Mouse (Mus musculus) forebrain, postnatal 0 days (tissue): ENCODE results near the gene Nfasc. TPM values are rescaled to one million over a fixed set of nuclear protein-coding genes. Genes with fewer than 3 reads are reported as not detected.
A peak's percentile ranks its signal among the peaks of the same experiment; 100 is the strongest.

Experiments
- ATAC-seq: fragments of 200-750 bp; cut with Nextera tagmentation; 2 replicates; pipeline ENCODE4 v1.8.0; 2017; ENCODE audit warnings: mild to moderate bottlenecking, moderate library complexity
- DNase-seq: peaks from one replicate; pipeline ENCODE4 v3.0.0-alpha.2; 2015
- H3K27ac ChIP-seq: fragments of 300-500 bp; sonication (generic); 2 replicates; pipeline ENCODE4 v1.5.1; 2014; ENCODE audit warnings: low read depth, mild to moderate bottlenecking, antibody characterized with exemption, low read length, moderate library complexity, mixed read lengths
- H3K27me3 ChIP-seq: fragments of 300-500 bp; sonication (generic); 2 replicates; pipeline ENCODE4 v1.6.1; 2014; ENCODE audit warnings: mild to moderate bottlenecking, low read length, mixed read lengths; ENCODE audit not compliant: insufficient read depth
- H3K36me3 ChIP-seq: fragments of 300-500 bp; sonication (generic); 2 replicates; pipeline ENCODE4 v1.6.1; 2014; ENCODE audit warnings: mild to moderate bottlenecking, moderate library complexity; ENCODE audit not compliant: insufficient read depth
- H3K4me1 ChIP-seq: fragments of 300-500 bp; sonication (generic); 2 replicates; pipeline ENCODE4 v1.6.1; 2014; ENCODE audit warnings: antibody characterized with exemption; ENCODE audit not compliant: insufficient read depth
- H3K4me2 ChIP-seq: fragments of 300-500 bp; sonication (generic); 2 replicates; pipeline ENCODE4 v1.6.1; 2014; ENCODE audit warnings: low read depth, mild to moderate bottlenecking, moderate library complexity
- H3K4me3 ChIP-seq: fragments of 300-500 bp; sonication (generic); 2 replicates; pipeline ENCODE4 v1.5.1; 2014; ENCODE audit warnings: low read depth, low read length, mixed read lengths
- H3K9ac ChIP-seq: fragments of 300-500 bp; sonication (generic); 2 replicates; pipeline ENCODE4 v1.6.1; 2014; ENCODE audit warnings: mild to moderate bottlenecking
- H3K9me3 ChIP-seq: fragments of 300-500 bp; sonication (generic); 2 replicates; pipeline ENCODE4 v1.6.1; 2016; ENCODE audit warnings: low read length
- CTCF ChIP-seq: sonication (generic); IDR thresholded peaks from 2 replicates; pipeline ENCODE4 v1.5.1; 2016; ENCODE audit warnings: antibody characterized with exemption, control low read depth, low read depth
- WGBS: fragments of 180-500 bp; shearing (Covaris S2); extraction: QIAGEN DNeasy Blood & Tissue Kit; methylation state at CpG from one replicate; pipeline ENCODE4 v1.1.7; 2014; 5-methylcytosine and 5-hydroxymethylcytosine counted together
- polyA plus RNA-seq: library from polyadenylated mRNA; unstranded; fragments of >200 nt; fragmentation: Nextera tagmentation; extraction: Ambion mirVana; gene quantifications from 2 replicates; pipeline ENCODE4 v1.2.1, GENCODE M21; 2015
- total RNA-seq: library from RNA; depleted of rRNA; stranded (reverse); fragments of >200 nt; gene quantifications from 2 replicates; pipeline ENCODE4 v1.2.3, GENCODE M21; 2014

Nfasc gene
- total and polyA plus RNA-seq, 2 experiments from 2014 or later = 32.7 to 55.2 TPM

- H3K9me3 ChIP-seq = no peaks in the 10 kb centered on the region
- H3K4me2 ChIP-seq = 0 out of 2 replicates have a peak overlapping the region, but pooled peaks have one; percentile 3
- no peak overlapping the region for H3K9ac ChIP-seq
- H3K27me3 ChIP-seq = no peaks in the 10 kb centered on the region
- DNase-seq = peak; percentile 79
- H3K4me3 ChIP-seq = no peak overlapping the region
- H3K36me3 ChIP-seq = no peaks in the 10 kb centered on the region
- peaks cover 34% of the 10 kb centered on the region for H3K4me1 ChIP-seq
- ATAC-seq = peak; percentile 66
- H3K27ac ChIP-seq = peak overlapping the region; percentile 75
- no peak for TF ChIP-seq CTCF
- WGBS = 30% methylated on average over 12 of the region's 12 CpGs
Measured at GRCm38 (mm10) chr1:132653841-132654457, 87.6 kb downstream of the Nfasc start.

- Histone ChIP-seq H3K36me3 (no peaks in the 10 kb centered on the region), H3K4me3 (no peak overlapping the region), H3K27ac (peak overlapping the region; percentile 75), H3K27me3 (no peaks in the 10 kb centered on the region), H3K4me1 (peaks cover 36% of the 10 kb centered on the region), H3K4me2 (no peak overlapping the region), H3K9ac (no peak overlapping the region), H3K9me3 (no peaks in the 10 kb centered on the region)
- WGBS = 68% methylated on average over 9 of the region's 9 CpGs
- no peak for TF ChIP-seq CTCF
- no peak for DNase-seq
- ATAC-seq = no peak
Measured at GRCm38 (mm10) chr1:132653161-132653560, 88.4 kb downstream of the Nfasc start.

GRCm38 (mm10) chr1:132650680-132651079 is 90.9 kb downstream of the Nfasc start:
- peak overlapping the region; percentile 84 for H3K27ac ChIP-seq
- ATAC-seq (peak; percentile 83), DNase-seq (peak; percentile 80)
- H3K36me3 ChIP-seq = no peaks in the 10 kb centered on the region
- no peaks in the 10 kb centered on the region for H3K27me3 ChIP-seq
- no peak for TF ChIP-seq CTCF
- 34% methylated on average over 9 of the region's 9 CpGs for WGBS
- no peak overlapping the region for H3K4me2 ChIP-seq
- H3K9ac ChIP-seq = no peak overlapping the region
- H3K4me1 ChIP-seq = peaks cover 37% of the 10 kb centered on the region
- H3K9me3 ChIP-seq = no peaks in the 10 kb centered on the region
- no peak overlapping the region for H3K4me3 ChIP-seq

GRCm38 (mm10) chr1:132647958-132648357 is 93.6 kb downstream of the Nfasc start:
- Histone ChIP-seq H3K9ac (no peak overlapping the region), H3K27me3 (no peaks in the 10 kb centered on the region), H3K36me3 (no peaks in the 10 kb centered on the region), H3K9me3 (no peaks in the 10 kb centered on the region), H3K4me1 (0 out of 2 replicates have a peak, but pooled peaks cover 12% of the 10 kb centered on the region), H3K27ac (0 out of 2 replicates have a peak overlapping the region, but pooled peaks have one; percentile 29), H3K4me3 (no peak overlapping the region), H3K4me2 (no peak overlapping the region)
- ATAC-seq = no peak
- WGBS = 60% methylated on average over 6 of the region's 6 CpGs
- TF ChIP-seq CTCF = no peak
- no peak for DNase-seq

GRCm38 (mm10) chr1:132641049-132641795 is 100.4 kb downstream of the Nfasc start:
- ATAC-seq (peak; percentile 92), DNase-seq (peak; percentile 75)
- TF ChIP-seq CTCF = no peak
- no peak overlapping the region for H3K4me2 ChIP-seq
- no peak overlapping the region for H3K9ac ChIP-seq
- WGBS = 42% methylated on average over 13 of the region's 13 CpGs
- H3K27me3 ChIP-seq = no peaks in the 10 kb centered on the region
- no peaks in the 10 kb centered on the region for H3K9me3 ChIP-seq
- peaks cover 35% of the 10 kb centered on the region for H3K36me3 ChIP-seq
- peak overlapping the region; percentile 74 for H3K27ac ChIP-seq
- no peak overlapping the region for H3K4me3 ChIP-seq
- H3K4me1 ChIP-seq = peaks cover 17% of the 10 kb centered on the region

- H3K36me3 ChIP-seq = peaks cover 42% of the 10 kb centered on the region
- no peak overlapping the region for H3K9ac ChIP-seq
- ATAC-seq (no peak), DNase-seq (no peak)
- no peak for TF ChIP-seq CTCF
- H3K9me3 ChIP-seq = no peaks in the 10 kb centered on the region
- 62% methylated on average over 6 of the region's 6 CpGs for WGBS
- no peak overlapping the region for H3K27ac ChIP-seq
- H3K4me3 ChIP-seq = no peak overlapping the region
- no peaks in the 10 kb centered on the region for H3K27me3 ChIP-seq
- H3K4me2 ChIP-seq = no peak overlapping the region
- peaks cover 17% of the 10 kb centered on the region for H3K4me1 ChIP-seq
Measured at GRCm38 (mm10) chr1:132640256-132640655, 101.3 kb downstream of the Nfasc start.

GRCm38 (mm10) chr1:132637346-132637745 is 104.3 kb downstream of the Nfasc start:
- no peaks in the 10 kb centered on the region for H3K27me3 ChIP-seq

More at GRCm38 (mm10) chr1:132637346-132637745, 104.3 kb downstream of the Nfasc start:
- 61% methylated on average over 7 of the region's 7 CpGs for WGBS
- no peak overlapping the region for H3K9ac ChIP-seq
- no peak for TF ChIP-seq CTCF
- no peak overlapping the region for H3K4me3 ChIP-seq
- peaks cover 17% of the 10 kb centered on the region for H3K4me1 ChIP-seq
- H3K36me3 ChIP-seq = peaks cover 65% of the 10 kb centered on the region
- ATAC-seq (peak; percentile 33), DNase-seq (peak; percentile 66)
- no peaks in the 10 kb centered on the region for H3K9me3 ChIP-seq
- 0 out of 2 replicates have a peak overlapping the region, but pooled peaks have one; percentile 45 for H3K27ac ChIP-seq
- no peak overlapping the region for H3K4me2 ChIP-seq
